Mouse (Mus musculus): ENCODE data around the gene Cers6.

Gene Cers6

GRCm38 (mm10) chr2:69082499-69083197 is 221.4 kb downstream of the Cers6 start:
- DNase-seq = no peak

DNA sequence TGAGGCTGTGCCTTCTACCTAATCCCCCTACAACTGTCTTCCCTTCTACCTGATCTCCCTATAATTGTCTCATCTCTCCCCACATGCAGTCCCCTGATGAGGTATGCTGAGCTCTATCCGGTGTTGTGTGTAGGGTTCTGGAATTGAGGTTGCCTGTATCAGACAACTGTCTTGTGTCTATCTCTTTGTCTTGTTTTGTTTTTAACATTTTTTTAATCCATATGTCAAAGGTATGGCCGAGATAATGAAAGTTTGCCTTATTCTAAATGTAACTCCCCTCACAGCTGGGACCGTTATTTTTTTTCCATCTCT is 221.9 kb downstream of the Cers6 start:
- no peak for DNase-seq

GRCm38 (mm10) chr2:69084416-69084815 is 223.2 kb downstream of the Cers6 start:
- DNase-seq = no peak

GRCm38 (mm10) chr2:69086505-69087260 is 225.4 kb downstream of the Cers6 start:
- no peak for DNase-seq

DNA sequence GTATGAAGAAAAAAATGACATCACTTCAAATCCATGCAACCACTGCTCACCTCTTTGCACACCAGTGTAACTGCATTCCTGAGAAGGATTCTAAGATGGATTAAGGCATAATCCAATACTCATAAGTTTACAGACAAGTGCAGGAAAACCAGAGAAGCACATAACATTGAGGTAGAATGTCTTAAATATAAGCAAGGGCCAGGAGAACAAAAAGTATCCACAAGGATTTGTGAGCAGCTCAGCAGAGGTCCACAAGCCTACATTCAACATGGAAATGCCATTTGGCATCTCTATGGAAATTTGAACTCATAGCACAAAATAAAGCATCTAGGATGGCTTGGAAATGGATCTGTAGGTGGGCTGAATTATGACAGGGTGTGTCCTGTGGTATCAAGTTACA is 234.6 kb downstream of the Cers6 start:
- DNase-seq = no peak

- DNase-seq = no peak
These were observed 235.6 kb downstream of the Cers6 start for GRCm38 (mm10) chr2:69096821-69097220.

DNA sequence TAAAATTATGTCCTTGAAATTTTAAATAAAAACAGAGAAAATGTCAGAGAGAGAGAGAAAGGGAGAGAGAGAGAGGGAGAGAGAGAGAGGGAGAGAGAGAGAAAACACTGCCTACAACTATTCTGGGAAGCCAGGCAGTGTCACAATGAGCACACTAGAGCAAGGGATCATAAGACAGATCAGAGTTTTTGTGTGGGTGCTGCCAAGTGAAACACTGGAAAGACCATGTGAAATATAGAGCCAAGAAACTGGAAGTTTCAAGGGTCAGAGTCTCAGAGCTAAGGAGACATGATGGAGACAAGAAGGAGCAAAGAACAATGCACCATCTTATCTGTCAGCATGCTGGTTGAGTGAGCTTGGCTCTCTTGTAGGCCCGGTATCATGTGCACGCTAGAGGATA is 236.3 kb downstream of the Cers6 start:
- DNase-seq = no peak

GRCm38 (mm10) chr2:69098701-69099100 is 237.5 kb downstream of the Cers6 start:
- DNase-seq = no peak

DNA sequence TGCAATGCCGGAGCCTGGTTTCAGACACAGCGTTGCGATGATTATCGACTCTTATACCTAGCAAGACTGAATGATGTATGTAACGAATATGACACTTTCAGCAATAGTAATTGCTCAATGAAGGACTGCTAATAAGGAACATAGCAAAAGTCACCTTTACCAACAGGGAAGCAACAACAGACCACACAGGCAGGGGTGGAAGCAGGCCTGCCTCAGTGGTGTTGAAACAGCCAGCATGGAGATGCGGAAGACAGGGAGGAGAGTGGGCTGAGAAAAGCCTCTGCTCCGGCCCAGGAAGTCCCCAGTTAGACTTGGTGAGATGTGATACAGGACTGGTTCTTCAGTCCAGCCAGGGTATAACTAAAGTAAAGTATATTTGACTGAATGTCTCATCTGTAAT is 237.9 kb downstream of the Cers6 start:
- no peak for DNase-seq

DNA sequence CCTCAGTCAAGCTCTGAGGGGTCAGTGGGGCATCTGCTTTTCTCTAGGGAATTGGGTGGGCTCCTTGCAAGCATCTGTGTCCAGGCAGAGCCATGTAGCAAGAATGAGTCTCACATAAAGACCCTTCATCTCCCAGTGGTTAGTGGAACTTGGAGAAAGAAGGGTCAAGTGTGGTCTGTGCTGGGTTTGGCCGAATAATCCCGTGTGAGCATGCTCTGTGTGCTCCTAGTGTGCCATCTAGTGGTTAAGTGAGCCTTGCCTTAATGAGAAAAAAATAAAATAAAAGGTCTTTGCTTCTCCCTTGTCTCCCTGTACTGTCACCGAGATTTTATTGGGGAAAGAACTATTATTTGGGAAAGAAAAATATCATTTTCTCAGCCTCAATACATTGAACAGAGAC is 239.5 kb downstream of the Cers6 start:
- peak; percentile 26 for DNase-seq

GRCm38 (mm10) chr2:69103526-69103925 is 242.3 kb downstream of the Cers6 start:
- DNase-seq = no peak

DNA sequence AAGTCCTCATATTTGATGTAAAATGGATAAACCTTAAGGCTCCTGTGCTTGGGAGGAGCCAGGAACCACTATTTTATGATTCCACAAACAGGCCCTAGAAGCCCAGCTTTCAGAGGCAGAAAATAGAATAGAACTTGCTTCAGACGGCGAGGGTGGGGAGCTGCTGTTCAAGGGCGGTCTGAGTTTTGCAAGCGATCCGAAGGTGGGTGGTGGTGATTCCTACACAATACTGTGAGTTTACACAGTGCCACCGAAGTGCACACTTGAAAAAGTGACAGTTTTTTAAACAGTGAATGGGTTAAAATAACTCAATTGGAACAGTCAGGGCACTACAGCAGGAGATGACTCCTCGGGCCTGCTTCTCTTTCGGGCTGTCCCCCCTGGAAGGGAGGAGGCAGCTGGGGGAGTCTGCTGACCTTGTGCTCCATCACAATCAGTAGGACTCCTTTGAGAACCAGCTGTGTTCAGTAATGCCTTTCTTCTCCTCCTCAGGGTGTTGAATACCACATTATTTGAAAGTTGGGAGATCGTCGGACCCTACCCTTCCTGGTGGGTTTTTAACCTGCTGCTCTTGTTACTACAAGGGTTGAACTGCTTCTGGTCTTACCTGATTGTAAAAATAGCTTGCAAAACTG is 243.4 kb downstream of the Cers6 start:
- no peak for DNase-seq

DNA sequence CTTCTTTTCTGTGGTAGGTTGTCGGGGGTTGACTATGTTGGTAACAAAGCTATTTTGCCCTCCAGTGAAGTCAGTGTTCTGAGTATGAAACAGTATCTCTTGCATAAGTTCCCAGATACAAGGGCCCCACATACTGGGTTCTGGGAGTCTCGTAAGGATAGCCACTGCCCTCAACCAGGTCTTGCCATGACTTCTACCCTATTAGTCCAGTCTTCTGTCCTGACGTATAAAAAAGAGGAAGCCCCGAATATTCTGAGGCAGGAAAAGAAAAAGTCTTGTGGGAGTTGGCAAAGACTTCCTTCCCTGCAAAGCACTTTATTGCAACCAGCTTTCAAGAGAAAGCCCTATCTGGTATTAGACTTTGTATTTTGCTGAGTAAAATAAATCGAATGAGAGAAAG is 248.0 kb downstream of the Cers6 start:
- DNase-seq = no peak

- no peak for DNase-seq
These were observed 248.5 kb downstream of the Cers6 start for GRCm38 (mm10) chr2:69109710-69110109.

DNA sequence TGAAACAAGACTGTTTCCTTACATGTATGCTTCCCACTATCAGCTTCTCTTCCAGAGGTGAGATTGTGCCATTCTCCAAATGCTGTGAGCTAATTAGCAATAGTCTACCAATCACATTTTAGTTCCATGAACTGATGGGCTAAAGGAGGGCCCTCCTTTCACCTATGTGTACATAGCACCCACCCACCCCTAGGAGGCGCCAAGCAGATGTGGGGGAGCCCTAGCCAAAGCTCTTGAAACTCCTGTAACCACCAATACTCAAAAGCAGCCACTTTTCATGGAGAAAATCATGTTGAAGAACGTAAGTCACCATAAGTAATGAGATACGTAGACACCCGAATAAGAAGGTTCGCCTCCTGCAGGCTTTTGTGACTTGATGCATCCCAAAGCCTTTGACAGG is 251.4 kb downstream of the Cers6 start:
- no peak for DNase-seq

DNA sequence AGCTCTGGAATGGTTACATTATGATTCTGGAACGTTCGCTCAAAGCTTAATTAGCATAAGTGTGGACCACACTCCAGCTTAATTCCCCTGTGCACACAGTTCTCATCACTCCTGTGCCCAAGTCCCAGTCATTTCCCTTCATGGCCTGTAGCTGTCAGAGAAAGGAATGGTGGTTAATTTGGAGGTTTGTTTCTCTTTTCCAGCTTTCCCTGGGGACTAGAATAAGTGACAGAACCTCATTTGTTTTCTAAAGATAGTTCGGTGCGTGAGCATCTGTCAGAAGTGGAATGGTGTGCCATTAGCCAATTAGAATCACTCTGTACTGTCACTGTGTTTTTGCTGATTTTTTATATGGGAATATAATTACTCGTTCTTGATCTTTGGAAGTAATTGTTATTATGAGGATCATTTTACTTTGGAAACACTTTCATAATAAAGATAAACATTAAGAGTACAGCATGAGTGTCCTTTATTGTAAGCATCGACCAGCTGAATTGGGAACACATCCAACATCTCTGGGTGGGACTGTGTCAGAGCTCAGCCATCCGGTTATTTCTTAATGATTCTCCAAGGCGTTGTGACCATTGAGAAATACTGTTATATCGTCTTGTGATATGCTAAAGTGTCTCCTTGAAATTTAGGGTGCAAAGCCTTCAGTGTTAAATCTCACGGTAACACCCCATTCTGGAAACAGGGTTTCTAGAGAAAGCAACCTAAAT is 252.7 kb downstream of the Cers6 start:
- DNase-seq = no peak

DNA sequence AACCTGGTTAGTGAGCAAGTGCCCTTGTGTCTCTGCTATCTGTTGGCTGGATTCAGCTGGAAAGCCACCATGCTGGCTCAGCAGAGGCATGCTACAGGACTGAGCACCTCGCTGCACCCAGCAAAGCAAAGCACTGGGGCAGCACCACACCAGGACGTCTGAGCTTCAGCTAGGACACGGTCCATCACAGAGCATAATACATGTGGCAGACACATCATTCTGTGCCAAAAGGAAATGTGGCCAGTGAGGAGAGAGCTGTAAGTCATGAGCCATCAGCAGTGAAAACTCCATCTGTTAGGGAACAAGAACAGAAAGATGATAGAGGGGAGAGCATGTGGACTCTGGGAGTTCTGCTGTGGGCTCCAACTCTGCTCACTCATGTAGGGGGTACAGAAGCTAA is 254.7 kb downstream of the Cers6 start:
- DNase-seq = no peak

DNA sequence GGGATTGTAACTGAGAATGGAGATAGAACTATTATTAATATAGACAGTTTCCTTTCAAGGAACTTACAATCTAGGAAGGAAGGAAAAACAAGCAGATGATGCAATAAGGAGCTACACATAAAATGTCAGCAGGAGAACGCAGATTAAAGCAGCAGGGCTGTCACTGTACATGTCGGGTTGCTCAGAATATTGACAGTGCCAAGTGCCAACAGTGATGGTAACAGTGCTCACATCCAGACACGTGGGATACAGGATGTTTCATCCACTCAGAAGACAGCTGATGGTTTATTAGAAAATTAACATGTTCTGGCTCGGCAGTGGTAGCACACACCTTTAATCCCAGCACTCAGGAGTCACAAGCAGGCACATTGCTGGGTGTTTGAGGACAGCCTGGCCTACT is 255.5 kb downstream of the Cers6 start:
- DNase-seq = no peak

DNA sequence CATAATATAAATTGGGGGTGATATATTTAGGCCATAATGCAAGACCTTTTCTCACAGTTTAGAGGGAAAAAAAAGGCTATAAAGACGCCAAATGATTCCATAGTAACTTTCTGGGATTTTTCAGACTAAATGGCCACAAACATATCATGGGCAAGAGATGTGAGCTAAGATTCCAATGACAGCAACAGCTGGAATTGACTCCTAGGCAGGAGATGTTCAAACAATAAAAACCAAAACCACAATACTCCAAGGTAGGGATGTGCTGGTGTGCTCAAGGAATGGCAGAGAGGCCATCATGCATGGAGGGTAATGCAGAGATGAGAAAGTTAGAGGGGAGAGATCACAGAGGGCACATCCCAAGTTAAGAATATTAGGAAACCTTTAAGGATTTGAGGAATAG is 257.8 kb downstream of the Cers6 start:
- DNase-seq = no peak

- no peak for DNase-seq
These were observed 258.5 kb downstream of the Cers6 start for GRCm38 (mm10) chr2:69119718-69120117.

DNA sequence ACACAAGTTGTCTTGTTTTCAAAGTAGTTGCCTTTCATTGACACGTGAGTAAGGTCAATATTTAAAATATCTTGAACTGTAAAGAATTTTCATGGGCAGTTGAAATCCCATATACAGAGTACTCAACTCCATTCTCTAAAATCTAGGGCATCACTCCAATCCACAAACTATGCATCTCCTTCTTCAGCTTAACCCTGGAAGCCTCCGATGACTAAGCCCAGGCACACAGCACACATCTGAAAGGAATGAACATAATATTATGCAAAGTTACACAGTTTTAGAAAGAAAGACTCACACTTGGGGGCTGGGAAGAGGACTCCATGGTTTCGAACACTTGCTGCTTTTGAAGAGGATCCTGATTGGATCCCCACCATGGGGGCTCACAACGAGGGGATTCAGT is 260.4 kb downstream of the Cers6 start:
- no peak for DNase-seq

DNA sequence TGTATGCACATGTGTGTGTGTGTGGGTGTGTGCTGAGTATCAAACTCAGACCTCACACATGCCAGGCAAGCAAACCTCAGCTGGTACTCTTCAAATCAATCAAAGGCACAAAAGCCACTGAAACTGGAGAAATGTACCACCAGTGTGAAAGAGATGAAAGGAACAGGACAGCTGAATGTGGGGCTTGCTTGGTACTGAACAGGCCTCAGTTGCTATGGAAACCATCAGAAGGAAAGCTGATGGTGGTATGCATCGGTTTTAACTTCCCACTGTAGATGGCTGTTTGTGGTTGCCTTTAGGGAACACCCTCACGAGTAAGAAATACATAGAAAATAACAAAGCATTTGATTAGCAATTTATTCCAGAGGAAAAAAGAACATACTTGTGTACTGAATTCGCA is 264.2 kb downstream of the Cers6 start:
- DNase-seq = no peak

- DNase-seq = no peak
These were observed 267.1 kb downstream of the Cers6 start for GRCm38 (mm10) chr2:69128321-69128720.

- DNase-seq = no peak
These were observed 267.7 kb downstream of the Cers6 start for GRCm38 (mm10) chr2:69128921-69129395.

Measured in right cerebral cortex, postnatal 4 days (tissue).